Mouse (Mus musculus) intestine, embryonic 16.5 days (tissue): ENCODE measurements around the gene Tox2. TPM values are rescaled to one million over a fixed set of nuclear protein-coding genes. Genes with fewer than 3 reads are reported as not detected.

Experiments used
- ATAC-seq: fragments of 200-750 bp; cut with Nextera tagmentation; 2 replicates; pipeline ENCODE4 v1.8.0; 2017; ENCODE audit warnings: moderate TSS enrichment, moderate library complexity
- H3K27ac ChIP-seq: fragments of 300-500 bp; sonication (generic); 2 replicates; pipeline ENCODE4 v1.5.1; 2014; ENCODE audit warnings: mild to moderate bottlenecking, low read length
- H3K27me3 ChIP-seq: fragments of 300-500 bp; sonication (generic); replicated peaks from 2 replicates; pipeline ENCODE4 v1.6.1; 2014; ENCODE audit warnings: low read length, control low read depth, mixed read lengths; ENCODE audit not compliant: control insufficient read depth, insufficient read depth
- H3K36me3 ChIP-seq: fragments of 300-500 bp; sonication (generic); 2 replicates; pipeline ENCODE4 v1.6.1; 2014; ENCODE audit warnings: low read length, control low read depth; ENCODE audit not compliant: control insufficient read depth, insufficient read depth
- H3K4me1 ChIP-seq: fragments of 300-500 bp; sonication (generic); 2 replicates; pipeline ENCODE4 v1.6.1; 2014; ENCODE audit warnings: low read length, control low read depth, mixed read lengths; ENCODE audit not compliant: control insufficient read depth, insufficient read depth
- H3K4me2 ChIP-seq: fragments of 300-500 bp; sonication (generic); 2 replicates; pipeline ENCODE4 v1.6.1; 2014; ENCODE audit warnings: low read depth, low read length, control low read depth
- H3K4me3 ChIP-seq: fragments of 300-500 bp; sonication (generic); 2 replicates; pipeline ENCODE4 v1.5.1; 2014; ENCODE audit warnings: mild to moderate bottlenecking, low read length
- H3K9ac ChIP-seq: fragments of 300-500 bp; sonication (generic); 2 replicates; pipeline ENCODE4 v1.6.1; 2014; ENCODE audit warnings: low read depth, low read length
- H3K9me3 ChIP-seq: fragments of 300-500 bp; sonication (generic); 2 replicates; pipeline ENCODE4 v1.6.1; 2016; ENCODE audit warnings: low read length, control low read depth; ENCODE audit not compliant: control insufficient read depth
- WGBS: fragments of 180-500 bp; shearing (Covaris S2); extraction: QIAGEN DNeasy Blood & Tissue Kit; methylation state at CpG from one replicate; pipeline ENCODE4 v1.1.7; 2014; 5-methylcytosine and 5-hydroxymethylcytosine counted together
- polyA plus RNA-seq: library from polyadenylated mRNA; unstranded; fragments of >200 nt; fragmentation: Nextera tagmentation; extraction: Ambion mirVana; gene quantifications from 2 replicates; pipeline ENCODE4 v1.2.1, GENCODE M21; 2015

Tox2 gene
- 5.6 and 5.7 TPM in 2 replicates for polyA plus RNA-seq

GRCm38 (mm10) chr2:163202884-163203634, at the start of gene Tox2:
Gene Tox2, plus strand, starts transcription at chr2:163203125.
- WGBS: under 1% methylated on average over 78 of the region's 79 CpGs
- H3K36me3 ChIP-seq: no peaks in the 10 kb centered on the region
- peak; percentile 94 for ATAC-seq
- peaks cover 4% of the 10 kb centered on the region; the same call in 1 of the 2 replicates for H3K9me3 ChIP-seq
- H3K4me2 ChIP-seq: peak within 1 kb of the TSS; percentile 98
- peaks cover 32% of the 10 kb centered on the region for H3K27me3 ChIP-seq
- H3K4me1 ChIP-seq: peaks cover 22% of the 10 kb centered on the region
- peak within 1 kb of the TSS; percentile 69 for H3K9ac ChIP-seq
- H3K27ac ChIP-seq: 0 out of 2 replicates have a peak within 1 kb of the TSS, but pooled peaks have one; percentile 27
- peak within 1 kb of the TSS; percentile 63 for H3K4me3 ChIP-seq

GRCm38 (mm10) chr2:163154673-163155072, 48.3 kb upstream of the Tox2 start:
- H3K9me3 ChIP-seq: 0 out of 2 replicates have a peak, but pooled peaks cover 4% of the 10 kb centered on the region
- ATAC-seq: 0 out of 2 replicates have a peak, but pooled peaks have one; percentile 38
- H3K27me3 ChIP-seq: no peaks in the 10 kb centered on the region
- H3K36me3 ChIP-seq: no peaks in the 10 kb centered on the region
- H3K4me3 ChIP-seq: no peak overlapping the region
- no peak overlapping the region for H3K9ac ChIP-seq
- no peak overlapping the region for H3K27ac ChIP-seq
- WGBS: 84% methylated on average over 8 of the region's 8 CpGs
- H3K4me1 ChIP-seq: no peaks in the 10 kb centered on the region
- H3K4me2 ChIP-seq: no peak overlapping the region

- ATAC-seq: no peak
- Histone ChIP-seq H3K27me3 (no peaks in the 10 kb centered on the region), H3K27ac (no peak overlapping the region), H3K4me1 (no peaks in the 10 kb centered on the region), H3K4me3 (no peak overlapping the region), H3K36me3 (no peaks in the 10 kb centered on the region), H3K9me3 (0 out of 2 replicates have a peak, but pooled peaks cover 4% of the 10 kb centered on the region), H3K4me2 (no peak overlapping the region), H3K9ac (no peak overlapping the region)
- 93% methylated on average over 9 of the region's 9 CpGs for WGBS
These were observed 43.9 kb upstream of the Tox2 start for GRCm38 (mm10) chr2:163158979-163159378.

- H3K27ac ChIP-seq: no peak overlapping the region
- 0 out of 2 replicates have a peak, but pooled peaks cover 4% of the 10 kb centered on the region for H3K4me1 ChIP-seq
- WGBS: 62% methylated on average over 10 of the region's 10 CpGs
- no peak for ATAC-seq
- no peak overlapping the region for H3K4me3 ChIP-seq
- H3K9ac ChIP-seq: no peak overlapping the region
- H3K9me3 ChIP-seq: no peaks in the 10 kb centered on the region
- H3K27me3 ChIP-seq: no peaks in the 10 kb centered on the region
- H3K4me2 ChIP-seq: no peak overlapping the region
- no peaks in the 10 kb centered on the region for H3K36me3 ChIP-seq
These were observed 38.4 kb upstream of the Tox2 start for GRCm38 (mm10) chr2:163164461-163164990.

- H3K9ac ChIP-seq: no peak overlapping the region
- H3K4me3 ChIP-seq: no peak overlapping the region
- H3K4me1 ChIP-seq: 0 out of 2 replicates have a peak, but pooled peaks cover 4% of the 10 kb centered on the region
- no peaks in the 10 kb centered on the region for H3K36me3 ChIP-seq
- ATAC-seq: peak; percentile 83
- WGBS: 38% methylated on average over 13 of the region's 13 CpGs
- no peak overlapping the region for H3K4me2 ChIP-seq
- H3K27ac ChIP-seq: no peak overlapping the region
- no peaks in the 10 kb centered on the region for H3K9me3 ChIP-seq
- no peaks in the 10 kb centered on the region for H3K27me3 ChIP-seq
These were observed 36.7 kb upstream of the Tox2 start for GRCm38 (mm10) chr2:163166067-163166805.

GRCm38 (mm10) chr2:163171891-163172290, 31.0 kb upstream of the Tox2 start:
- no peak for ATAC-seq
- Histone ChIP-seq H3K4me1 (no peaks in the 10 kb centered on the region), H3K9ac (no peak overlapping the region), H3K36me3 (no peaks in the 10 kb centered on the region), H3K4me3 (no peak overlapping the region), H3K27ac (no peak overlapping the region), H3K27me3 (no peaks in the 10 kb centered on the region), H3K4me2 (no peak overlapping the region), H3K9me3 (no peaks in the 10 kb centered on the region)
- 90% methylated on average over 11 of the region's 11 CpGs for WGBS

GRCm38 (mm10) chr2:163174066-163174465, 28.9 kb upstream of the Tox2 start:
- 65% methylated on average over 7 of the region's 7 CpGs for WGBS
- no peak overlapping the region for H3K27ac ChIP-seq
- no peaks in the 10 kb centered on the region for H3K36me3 ChIP-seq

GRCm38 (mm10) chr2:163175831-163176230, 27.1 kb upstream of the Tox2 start:
- Histone ChIP-seq H3K4me2 (no peak overlapping the region), H3K36me3 (no peaks in the 10 kb centered on the region), H3K27ac (no peak overlapping the region), H3K9me3 (no peaks in the 10 kb centered on the region), H3K27me3 (no peaks in the 10 kb centered on the region), H3K4me3 (no peak overlapping the region), H3K4me1 (no peaks in the 10 kb centered on the region), H3K9ac (no peak overlapping the region)
- no peak for ATAC-seq
- WGBS: 89% methylated on average over 7 of the region's 8 CpGs

More at GRCm38 (mm10) chr2:163174066-163174465, 28.9 kb upstream of the Tox2 start:
- no peak for ATAC-seq
- Histone ChIP-seq H3K27me3 (no peaks in the 10 kb centered on the region), H3K9ac (no peak overlapping the region), H3K9me3 (no peaks in the 10 kb centered on the region), H3K4me3 (no peak overlapping the region), H3K4me1 (no peaks in the 10 kb centered on the region), H3K4me2 (no peak overlapping the region)

GRCm38 (mm10) chr2:163176502-163176901, 26.4 kb upstream of the Tox2 start:
- no peaks in the 10 kb centered on the region for H3K9me3 ChIP-seq
- H3K27ac ChIP-seq: no peak overlapping the region
- H3K36me3 ChIP-seq: no peaks in the 10 kb centered on the region
- H3K4me2 ChIP-seq: no peak overlapping the region
- ATAC-seq: no peak
- 56% methylated on average over 7 of the region's 7 CpGs for WGBS
- H3K9ac ChIP-seq: no peak overlapping the region
- H3K4me3 ChIP-seq: no peak overlapping the region
- no peaks in the 10 kb centered on the region for H3K4me1 ChIP-seq
- no peaks in the 10 kb centered on the region for H3K27me3 ChIP-seq
